Mouse (Mus musculus) limb, embryonic 14.5 days (tissue): ENCODE data around the gene Fgfr2. TPM values are rescaled to one million over a fixed set of nuclear protein-coding genes. Genes with fewer than 3 reads are reported as not detected.

Source experiments
- ATAC-seq: fragments of 200-750 bp; cut with Nextera tagmentation; 2 replicates; pipeline ENCODE4 v1.8.0; 2017; ENCODE audit warnings: low read depth, moderate number of reproducible peaks, moderate TSS enrichment; ENCODE audit not compliant: low FRiP score
- DNase-seq: peaks from one replicate; pipeline ENCODE4 v3.0.0-alpha.2; 2015; ENCODE audit warnings: low spot score
- H3K27ac ChIP-seq: fragments of 300-500 bp; sonication (generic); replicated peaks from 2 replicates; pipeline ENCODE4 v1.5.1; 2014; ENCODE audit warnings: low read depth, mild to moderate bottlenecking, low read length, moderate library complexity, mixed read lengths
- H3K27me3 ChIP-seq: fragments of 300-500 bp; sonication (generic); 2 replicates; pipeline ENCODE4 v1.6.1; 2014; ENCODE audit warnings: low read length, mixed read lengths; ENCODE audit not compliant: control insufficient read depth, insufficient read depth
- H3K36me3 ChIP-seq: fragments of 300-500 bp; sonication (generic); 2 replicates; pipeline ENCODE4 v1.6.1; 2014; ENCODE audit warnings: mild to moderate bottlenecking, low read length, moderate library complexity, mixed read lengths; ENCODE audit not compliant: control insufficient read depth, insufficient read depth
- H3K4me1 ChIP-seq: fragments of 300-500 bp; sonication (generic); 2 replicates; pipeline ENCODE4 v1.6.1; 2014; ENCODE audit warnings: antibody characterized with exemption, low read length, mixed read lengths; ENCODE audit not compliant: control insufficient read depth, insufficient read depth
- H3K4me2 ChIP-seq: fragments of 300-500 bp; sonication (generic); replicated peaks from 2 replicates; pipeline ENCODE4 v1.6.1; 2014; ENCODE audit warnings: low read depth, mild to moderate bottlenecking, low read length, moderate library complexity; ENCODE audit not compliant: severe bottlenecking
- H3K4me3 ChIP-seq: fragments of 300-500 bp; sonication (generic); replicated peaks from 2 replicates; pipeline ENCODE4 v1.5.1; 2014; ENCODE audit warnings: low read length
- H3K9ac ChIP-seq: fragments of 300-500 bp; sonication (generic); 2 replicates; pipeline ENCODE4 v1.6.1; 2014; ENCODE audit warnings: mild to moderate bottlenecking, low read depth, low read length, moderate library complexity; ENCODE audit not compliant: severe bottlenecking
- H3K9me3 ChIP-seq: fragments of 300-500 bp; sonication (generic); 2 replicates; pipeline ENCODE4 v1.6.1; 2016; ENCODE audit warnings: low read length; ENCODE audit not compliant: control insufficient read depth
- POLR2A ChIP-seq: fragments of 200-500 bp; IDR thresholded peaks from 2 replicates; pipeline ENCODE4 v1.8.0; 2012; ENCODE audit warnings: inconsistent platforms, mild to moderate bottlenecking, moderate library complexity, borderline replicate concordance; ENCODE audit not compliant: insufficient read depth, insufficient read length; ENCODE audit errors: extremely low read depth
- WGBS: fragments of 180-500 bp; shearing (Covaris S2); extraction: QIAGEN DNeasy Blood & Tissue Kit; methylation state at CpG from one replicate; pipeline ENCODE4 v1.1.7; 2014; 5-methylcytosine and 5-hydroxymethylcytosine counted together
- polyA plus RNA-seq, 2 experiments: library from polyadenylated mRNA; depleted of rRNA in 1 of 2; stranded (reverse) in 1 of 2; unstranded in 1 of 2; fragments of >200 nt; fragmentation: Nextera tagmentation in 1 of 2; extraction: Ambion mirVana in 1 of 2; gene quantifications; 2 replicates each; pipeline versions ENCODE4 v1.2.1 to v1.2.3; 2012 to 2014

The Fgfr2 gene
- polyA plus RNA-seq, 2 experiments, result 131 to 133 TPM

- Histone ChIP-seq H3K27ac (no peak overlapping the region), H3K4me3 (no peak overlapping the region), H3K9ac (no peak overlapping the region), H3K4me1 (no peaks in the 10 kb centered on the region), H3K4me2 (no peak overlapping the region), H3K9me3 (no peaks in the 10 kb centered on the region), H3K36me3 (no peaks in the 10 kb centered on the region), H3K27me3 (no peaks in the 10 kb centered on the region)
- ATAC-seq (no peak), DNase-seq (no peak)
- TF ChIP-seq POLR2A, result no peak
- WGBS, result 43% methylated on average over 9 of the region's 9 CpGs
Measured at GRCm38 (mm10) chr7:130793671-130794070, 2329.5 kb downstream of the Fgfr2 start.

GRCm38 (mm10) chr7:130789456-130789855 is 2333.7 kb downstream of the Fgfr2 start:
- no peaks in the 10 kb centered on the region for H3K9me3 ChIP-seq
- no peak for DNase-seq
- H3K27ac ChIP-seq, result no peak overlapping the region
- H3K9ac ChIP-seq, result no peak overlapping the region
- no peaks in the 10 kb centered on the region for H3K36me3 ChIP-seq
- H3K4me1 ChIP-seq, result peaks cover 7% of the 10 kb centered on the region; the same call in 1 of the 2 replicates
- H3K27me3 ChIP-seq, result no peaks in the 10 kb centered on the region
- no peak overlapping the region for H3K4me3 ChIP-seq
- no peak overlapping the region for H3K4me2 ChIP-seq
- ATAC-seq, result no peak
- no peak for TF ChIP-seq POLR2A
- 75% methylated on average over 7 of the region's 7 CpGs for WGBS

DNA sequence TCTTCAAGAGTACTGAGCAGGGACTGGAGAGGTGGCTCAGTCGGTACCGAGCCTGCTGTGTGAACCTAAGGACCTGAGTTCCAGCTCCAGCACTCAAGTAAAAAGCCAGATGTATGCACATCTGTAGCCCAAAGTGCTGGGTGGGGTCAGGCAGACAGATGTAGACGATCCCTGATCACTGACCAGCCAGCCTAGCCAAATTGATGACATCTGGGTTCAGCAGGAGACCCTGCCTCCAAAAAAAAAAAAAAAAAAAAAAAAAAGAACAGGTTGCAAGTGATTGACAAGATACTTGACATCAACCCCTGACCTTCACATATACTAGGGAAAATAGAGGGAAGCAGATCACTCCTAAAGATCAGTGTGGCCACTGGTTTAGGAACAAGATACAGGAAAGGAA is 2334.2 kb downstream of the Fgfr2 start:
- no peaks in the 10 kb centered on the region for H3K9me3 ChIP-seq
- no peak for TF ChIP-seq POLR2A
- DNase-seq, result no peak
- H3K27ac ChIP-seq, result no peak overlapping the region
- 53% methylated on average over 3 of the region's 3 CpGs for WGBS
- no peak for ATAC-seq
- H3K4me2 ChIP-seq, result no peak overlapping the region
- H3K9ac ChIP-seq, result no peak overlapping the region
- H3K4me3 ChIP-seq, result no peak overlapping the region
- H3K27me3 ChIP-seq, result no peaks in the 10 kb centered on the region
- H3K4me1 ChIP-seq, result peaks cover 7% of the 10 kb centered on the region; the same call in 1 of the 2 replicates
- H3K36me3 ChIP-seq, result no peaks in the 10 kb centered on the region

DNA sequence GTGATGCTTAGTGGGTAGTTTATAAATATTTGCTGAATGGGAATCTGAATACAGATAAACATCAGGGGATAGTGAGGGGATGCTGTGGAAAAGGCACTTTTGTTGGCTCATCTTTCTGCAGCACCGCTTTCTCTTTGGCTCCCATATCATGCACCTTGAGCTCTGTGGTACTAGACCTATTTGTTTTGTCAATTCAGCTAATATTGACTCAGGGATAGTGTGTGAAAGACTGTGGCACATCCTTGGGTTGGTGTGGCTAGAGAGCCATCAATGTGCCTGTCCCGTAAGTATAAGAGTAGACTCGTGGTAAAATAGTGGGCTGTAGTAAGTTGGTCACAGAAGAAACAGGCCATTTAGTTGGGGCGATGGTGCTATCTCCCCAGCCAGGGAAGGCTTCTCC is 2335.6 kb downstream of the Fgfr2 start:
- no peak for DNase-seq
- no peak for ATAC-seq
- Histone ChIP-seq H3K4me3 (no peak overlapping the region), H3K36me3 (no peaks in the 10 kb centered on the region), H3K4me2 (no peak overlapping the region), H3K27ac (no peak overlapping the region), H3K4me1 (peaks cover 7% of the 10 kb centered on the region; the same call in 1 of the 2 replicates), H3K9me3 (no peaks in the 10 kb centered on the region), H3K27me3 (no peaks in the 10 kb centered on the region), H3K9ac (no peak overlapping the region)
- TF ChIP-seq POLR2A, result no peak
- WGBS, result 93% methylated on average over 4 of the region's 4 CpGs

DNA sequence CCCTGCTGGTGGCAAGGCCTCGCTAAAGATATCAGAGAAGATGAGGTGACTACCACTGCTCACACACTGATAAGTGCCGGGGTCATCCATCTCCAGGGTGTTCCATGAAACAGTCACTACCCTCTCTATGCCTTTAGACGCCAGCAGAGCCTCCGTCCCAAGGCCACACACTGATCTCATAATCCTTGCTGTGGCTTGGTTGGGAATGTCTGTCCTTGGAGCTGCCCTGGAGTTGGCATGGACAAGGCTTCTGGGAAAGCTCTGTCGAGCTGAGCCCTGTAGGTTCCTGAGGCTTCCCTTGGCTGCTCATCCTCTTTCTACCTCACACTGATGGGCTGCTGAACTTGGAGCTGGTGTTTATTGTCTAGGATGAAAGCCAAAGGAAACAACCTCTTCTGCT is 2336.4 kb downstream of the Fgfr2 start:
- H3K9ac ChIP-seq, result no peak overlapping the region
- no peak overlapping the region for H3K27ac ChIP-seq
- DNase-seq (no peak), ATAC-seq (no peak)
- WGBS, result 71% methylated on average over 5 of the region's 5 CpGs
- H3K9me3 ChIP-seq, result no peaks in the 10 kb centered on the region
- no peak overlapping the region for H3K4me3 ChIP-seq
- H3K27me3 ChIP-seq, result no peaks in the 10 kb centered on the region
- H3K4me2 ChIP-seq, result no peak overlapping the region
- H3K4me1 ChIP-seq, result peaks cover 7% of the 10 kb centered on the region; the same call in 1 of the 2 replicates
- no peak for TF ChIP-seq POLR2A
- H3K36me3 ChIP-seq, result no peaks in the 10 kb centered on the region
